Mouse (Mus musculus) urinary bladder, postnatal 4 days (tissue): ENCODE data around the gene Fxyd5.

Experiments used
- DNase-seq, 2 experiments: peaks; one replicate each; pipeline ENCODE4 v3.0.0; 2021 to 2022; ENCODE audit warnings: low spot score in 2 of 2

The Fxyd5 gene

DNA sequence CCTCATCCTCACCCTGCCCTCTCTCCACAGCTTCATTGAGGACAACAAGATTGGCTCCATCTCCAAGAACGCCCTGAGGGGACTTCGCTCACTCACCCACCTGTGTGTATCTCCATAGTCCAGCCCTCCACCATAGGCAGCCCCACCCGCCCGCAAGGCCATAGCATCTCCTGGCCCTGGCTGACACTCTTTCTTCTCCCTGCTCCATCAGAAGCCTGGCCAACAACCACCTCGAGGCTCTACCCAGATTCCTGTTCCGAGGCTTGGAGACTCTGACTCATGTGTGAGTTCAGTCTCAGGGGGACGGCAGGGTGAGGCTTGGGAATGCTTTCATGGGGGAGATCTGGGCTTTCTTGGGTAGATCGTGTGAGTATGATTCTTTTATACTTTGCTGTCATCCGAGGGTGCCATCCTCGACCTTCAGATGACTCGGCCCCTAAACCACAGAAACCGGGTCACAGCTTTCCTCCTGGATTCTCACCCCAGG, 20.8 kb upstream of the Fxyd5 start:
- DNase-seq: no peak

DNA sequence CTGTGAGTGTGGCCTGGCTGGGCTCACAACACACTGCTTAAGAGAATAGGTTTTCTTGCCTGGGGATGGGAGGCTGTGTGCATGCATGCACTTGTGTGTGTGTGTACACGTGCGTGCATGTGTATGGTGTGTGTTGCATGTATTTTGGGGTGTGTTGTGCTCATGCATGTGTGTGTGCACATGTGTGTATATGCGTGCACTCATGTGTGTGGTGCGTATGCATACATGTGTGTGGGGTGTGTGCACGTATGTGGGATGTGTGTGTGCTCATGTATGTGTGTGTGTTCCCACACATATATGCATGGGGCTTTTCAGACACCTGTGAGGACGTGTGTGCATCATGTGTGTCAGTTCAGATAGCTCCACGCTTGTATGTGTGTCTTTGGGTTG, 18.3 kb upstream of the Fxyd5 start:
- no peak for DNase-seq

DNA sequence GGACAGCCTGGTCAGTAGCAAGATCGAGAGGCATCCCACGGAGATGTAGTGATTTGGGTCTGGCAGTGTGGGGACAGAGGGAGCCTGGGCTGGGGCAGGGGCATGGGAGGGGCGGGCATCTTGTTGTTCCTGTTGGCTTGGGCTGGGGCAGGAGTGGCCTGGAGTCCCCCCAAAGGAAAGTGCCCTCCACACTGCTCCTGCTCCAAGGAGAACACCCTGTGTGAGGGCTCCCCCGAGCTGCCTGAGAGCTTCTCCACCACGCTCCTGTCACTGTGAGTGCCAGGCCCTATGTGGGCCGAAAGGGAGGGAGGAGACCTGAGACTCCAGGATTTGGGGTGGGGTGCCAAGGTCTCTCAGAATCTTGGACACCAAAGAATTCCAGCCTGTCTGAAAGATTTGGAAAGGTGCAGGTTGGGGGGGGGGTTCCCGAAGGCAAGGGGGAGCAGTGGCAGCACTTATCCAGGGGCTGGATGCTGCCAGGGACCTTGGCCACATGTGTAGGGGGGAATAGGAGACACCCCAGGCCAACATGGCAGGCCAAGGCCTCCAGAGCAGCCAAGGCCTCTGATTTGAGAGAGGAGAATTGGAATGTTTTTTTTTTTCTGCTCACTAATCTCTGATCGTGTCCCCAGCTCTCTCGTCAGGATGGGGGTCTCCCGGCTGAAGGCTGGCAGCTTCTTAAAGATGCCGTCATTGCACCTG, 17.8 kb upstream of the Fxyd5 start:
- no peak for DNase-seq

DNA sequence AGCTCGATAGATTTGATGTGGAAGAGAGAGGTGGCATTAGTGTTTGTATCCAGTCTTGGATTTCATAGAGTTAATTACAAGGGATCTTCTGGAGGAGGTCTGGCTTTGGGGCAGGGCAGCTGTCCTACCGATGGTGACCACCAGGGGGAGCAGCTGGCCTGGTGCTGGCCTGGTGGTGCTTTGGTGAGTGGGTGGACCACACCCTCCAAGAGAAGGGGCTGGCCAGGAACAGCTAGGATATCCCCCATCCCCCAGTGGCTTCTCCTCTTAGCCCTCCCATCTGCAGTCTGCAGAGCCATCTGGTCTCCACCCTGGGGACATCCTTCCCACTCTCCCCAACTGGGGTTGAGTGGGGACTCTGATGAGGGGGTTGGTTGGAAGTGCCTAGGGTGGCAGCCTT, 16.8 kb upstream of the Fxyd5 start, which contains the start of gene Lgi4:
Lgi4 (plus strand) TSS at position 235 of the 400 bp plus-strand sequence.
- DNase-seq: peak; percentile 90 to 93

DNA sequence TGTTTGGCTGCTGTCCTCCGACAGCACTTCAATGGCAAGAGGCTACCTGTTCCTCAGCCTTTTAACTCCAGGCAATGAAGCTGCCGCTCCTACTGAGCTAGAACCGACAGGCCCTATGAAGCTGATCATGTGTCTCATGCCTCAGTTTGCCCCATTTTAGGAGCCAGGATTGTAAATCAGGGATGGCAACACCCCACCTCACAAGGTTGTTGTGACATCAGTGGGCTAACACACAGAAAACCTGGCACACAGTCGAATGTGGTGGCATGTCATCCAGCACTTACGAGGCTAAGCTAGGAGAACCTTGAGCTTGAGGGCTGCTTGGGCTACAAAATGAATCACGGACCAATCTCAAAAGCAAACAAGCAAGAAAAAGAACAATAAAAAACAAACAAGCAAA, 15.9 kb upstream of the Fxyd5 start:
- DNase-seq: no peak

DNA sequence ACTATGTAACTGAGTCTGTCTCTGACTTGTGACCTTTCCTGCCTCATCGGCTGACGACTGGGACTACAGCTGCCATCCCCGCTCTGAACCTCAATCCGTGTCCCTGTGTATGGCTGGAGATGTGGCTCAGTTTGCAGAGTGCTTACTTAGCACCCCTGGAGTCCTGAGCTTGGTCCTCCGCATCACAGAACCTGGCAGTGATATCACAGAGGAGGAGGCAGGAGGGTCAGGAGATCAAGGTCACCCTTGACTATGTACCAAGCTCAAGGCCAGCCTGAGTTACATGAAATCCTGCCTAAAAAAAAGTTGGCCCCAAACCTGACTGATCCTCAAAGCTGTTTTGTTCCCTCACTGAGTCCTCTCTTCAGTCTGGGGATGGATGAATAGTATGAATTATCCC, 15.4 kb upstream of the Fxyd5 start:
- DNase-seq: no peak

DNA sequence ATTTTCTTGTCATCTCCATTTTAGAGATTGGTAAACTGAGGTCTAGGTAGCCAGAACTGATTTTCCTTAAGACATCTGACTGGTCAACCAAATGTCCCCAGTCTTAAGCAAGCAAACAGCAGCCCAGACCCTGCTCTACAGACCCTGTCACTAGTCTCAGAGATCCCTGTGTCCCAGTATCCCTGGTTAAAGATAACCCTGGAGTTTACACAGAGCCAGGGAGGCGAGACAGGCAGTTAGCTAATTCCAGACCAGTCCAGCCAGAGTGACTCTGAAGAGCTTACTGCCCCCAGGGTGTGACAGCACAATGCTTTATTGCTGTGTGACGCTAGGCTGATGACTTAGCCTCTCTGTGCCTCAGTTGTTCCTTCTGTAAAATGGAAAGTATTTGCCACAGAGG, 14.8 kb upstream of the Fxyd5 start, which contains the start of gene Fxyd1:
Fxyd1 (minus strand) TSS at position 129 of the 400 bp plus-strand sequence.
- no peak for DNase-seq

DNA sequence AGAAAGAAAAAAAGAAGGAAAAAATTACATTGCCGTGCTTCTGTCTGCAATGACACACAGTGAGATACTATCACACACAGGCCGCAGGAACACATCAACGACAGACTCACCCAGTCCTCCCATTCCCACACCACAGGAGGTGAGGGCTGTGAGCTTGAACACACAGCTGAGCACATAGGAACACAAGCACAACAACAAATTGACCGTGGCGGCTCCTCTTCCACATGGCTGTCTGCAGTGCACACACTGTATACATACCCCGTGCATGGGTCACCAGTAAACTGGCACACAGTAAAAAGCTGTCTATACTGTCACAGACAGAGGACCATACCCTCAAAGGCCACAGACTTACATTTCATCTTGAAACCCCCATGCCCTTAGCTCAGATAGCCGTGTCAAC, 14.2 kb upstream of the Fxyd5 start:
- DNase-seq: no peak

DNA sequence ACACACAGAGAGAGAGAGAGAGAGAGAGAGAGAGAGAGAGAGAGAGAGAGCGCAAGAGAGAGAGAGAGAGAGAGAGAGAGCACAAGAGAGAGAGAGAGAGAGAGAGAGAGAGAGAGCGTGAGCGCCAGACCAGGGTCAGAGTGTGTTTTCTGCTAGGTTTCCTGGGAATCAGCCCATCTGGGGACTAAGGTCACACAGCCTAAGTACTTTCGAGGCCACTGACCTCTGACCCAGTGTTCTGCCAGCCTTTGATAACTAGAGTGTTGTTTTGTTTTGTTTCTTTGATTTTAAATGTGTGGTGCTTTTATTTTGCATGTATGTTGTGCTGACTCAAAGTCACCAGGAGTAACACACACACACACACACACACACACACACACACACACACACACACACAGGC, 13.6 kb upstream of the Fxyd5 start:
- no peak for DNase-seq

DNA sequence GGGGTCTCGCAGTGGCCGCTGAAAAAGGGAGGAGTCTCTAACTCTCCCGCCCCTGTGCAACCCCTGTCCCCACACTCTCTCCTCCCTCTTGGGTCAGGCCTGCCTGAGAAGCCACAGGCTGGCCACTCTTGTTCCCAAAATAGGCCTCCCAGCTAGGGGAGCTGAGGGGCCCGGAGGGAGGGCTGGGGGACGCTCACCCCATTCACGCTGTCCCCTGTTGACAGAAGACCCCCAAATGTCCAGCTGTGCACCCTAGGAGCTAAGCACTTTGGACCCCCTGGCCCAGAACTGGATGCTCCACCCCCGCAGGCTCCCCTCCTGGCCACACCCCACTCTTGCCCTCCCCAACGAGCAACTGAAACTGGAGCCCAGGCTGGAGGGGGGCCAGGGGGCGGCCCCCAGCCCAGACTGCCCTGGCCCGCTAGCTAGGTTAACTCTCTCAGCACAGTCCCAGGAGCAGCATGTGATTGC, 13.1 kb upstream of the Fxyd5 start:
- DNase-seq: peak; percentile 91

DNA sequence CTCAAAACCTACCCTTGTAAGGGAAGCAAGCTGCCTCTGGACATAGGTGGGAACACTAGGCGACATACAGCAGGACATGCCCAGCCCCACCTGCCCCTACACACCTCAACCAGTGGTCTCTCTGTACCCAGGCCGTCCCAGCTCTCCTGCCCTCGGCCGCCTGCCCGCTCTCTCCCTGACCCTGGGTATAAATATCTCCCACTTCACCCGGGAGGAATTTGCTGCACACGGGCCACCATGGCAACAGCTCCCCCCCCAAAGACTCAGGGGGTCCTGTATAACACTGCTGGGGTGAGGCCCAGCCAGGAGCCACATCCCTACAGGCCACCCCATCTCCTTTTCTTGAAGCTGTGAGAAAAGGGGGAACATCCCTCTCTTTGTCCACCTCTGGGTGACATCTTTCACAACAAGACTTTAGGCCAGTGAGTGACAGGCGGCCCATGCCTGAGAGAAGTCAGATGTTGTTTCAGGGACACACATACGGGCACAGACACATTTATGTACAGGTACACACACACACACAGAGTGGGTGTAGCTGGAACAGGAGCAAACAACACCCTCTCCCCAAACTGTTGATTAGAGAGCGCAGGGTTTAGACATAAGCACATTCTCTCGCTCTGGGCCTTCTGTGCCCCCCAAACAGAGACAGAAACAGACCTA, 12.5 kb upstream of the Fxyd5 start:
- no peak for DNase-seq

DNA sequence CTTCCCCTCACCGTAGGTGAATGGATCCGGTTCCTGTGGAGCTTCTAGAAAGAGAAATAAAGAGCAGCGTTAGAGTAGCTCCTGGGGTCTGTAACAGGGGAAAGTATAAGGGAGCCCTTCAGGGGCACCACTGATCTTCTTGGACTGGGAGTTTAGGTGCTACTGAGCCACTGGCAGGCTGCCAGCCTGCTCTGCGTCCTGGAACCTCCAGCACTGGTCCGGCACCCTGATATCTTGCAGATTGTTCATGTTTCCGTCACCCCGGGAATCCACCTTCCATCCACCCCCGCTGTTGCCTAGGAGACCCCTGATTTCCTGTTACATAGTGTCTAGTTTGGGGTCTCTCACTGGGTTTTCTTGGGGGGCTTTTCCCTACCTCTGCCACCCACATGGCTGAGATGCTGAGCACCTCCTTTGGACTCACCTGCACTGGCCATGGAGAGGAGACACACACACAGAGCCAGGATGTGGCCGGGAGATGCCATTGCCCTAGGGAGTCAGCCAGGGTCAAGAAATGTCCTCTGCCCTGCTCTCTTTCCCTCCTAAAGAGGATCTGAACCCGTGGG, 11.7 kb upstream of the Fxyd5 start:
- no peak for DNase-seq

DNA sequence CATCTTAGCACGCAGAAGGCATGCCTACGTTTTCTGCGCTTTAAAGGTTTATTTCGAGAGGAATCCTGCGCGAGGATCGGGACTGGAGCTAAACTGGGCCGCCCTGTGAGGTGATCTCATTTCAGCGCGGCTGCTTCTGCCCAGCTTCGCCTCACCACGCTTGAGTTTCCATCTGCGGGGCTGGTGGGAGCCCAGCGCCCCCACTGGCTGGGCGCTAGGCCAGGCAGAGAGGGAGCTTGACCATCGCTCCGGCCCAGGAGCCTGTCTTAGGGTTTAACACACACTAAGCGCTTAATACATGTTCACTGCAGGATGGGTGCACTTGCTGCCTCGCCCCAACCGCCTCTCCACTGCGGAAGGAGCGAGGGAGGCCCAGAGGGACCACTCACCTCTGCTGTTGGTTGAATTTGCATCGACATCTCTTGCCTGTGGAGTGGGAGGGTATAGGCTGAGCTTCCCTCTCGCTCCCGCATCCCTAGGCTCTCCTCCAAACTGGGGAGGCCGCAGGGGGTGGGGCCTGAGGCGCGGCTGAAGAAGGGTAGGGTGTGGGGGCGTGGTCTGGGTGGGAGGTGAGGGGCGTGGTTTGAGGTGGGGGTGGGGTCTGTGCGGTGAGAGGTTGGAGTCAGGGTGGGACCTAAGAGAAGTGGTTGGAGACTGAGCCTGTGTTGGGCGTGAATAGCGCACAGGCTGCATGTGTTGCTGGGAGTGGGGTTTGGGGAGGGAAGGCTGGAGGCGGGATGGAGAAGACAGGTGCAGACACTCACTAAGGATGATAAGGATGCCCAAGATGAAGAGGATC, 10.6 kb upstream of the Fxyd5 start:
- no peak for DNase-seq

DNA sequence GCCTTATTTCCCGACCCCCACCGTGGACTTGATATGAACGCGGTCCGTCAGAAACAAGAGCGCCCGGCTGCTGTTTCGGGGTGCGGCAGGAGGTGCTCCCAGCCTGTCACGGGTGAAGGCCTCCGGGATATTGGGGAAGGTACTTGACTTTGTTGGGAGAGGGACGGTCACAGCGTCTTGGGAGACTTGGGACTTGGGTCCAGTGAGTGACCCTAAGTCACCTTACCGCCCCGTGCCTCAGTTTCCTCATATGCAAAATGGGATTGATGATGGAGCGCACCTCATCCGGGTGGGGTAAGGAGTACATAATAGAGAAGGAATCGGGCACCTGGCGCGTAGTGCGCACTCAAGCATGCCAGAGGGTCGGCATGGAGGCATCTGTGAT, 10.0 kb upstream of the Fxyd5 start:
- DNase-seq: no peak

DNA sequence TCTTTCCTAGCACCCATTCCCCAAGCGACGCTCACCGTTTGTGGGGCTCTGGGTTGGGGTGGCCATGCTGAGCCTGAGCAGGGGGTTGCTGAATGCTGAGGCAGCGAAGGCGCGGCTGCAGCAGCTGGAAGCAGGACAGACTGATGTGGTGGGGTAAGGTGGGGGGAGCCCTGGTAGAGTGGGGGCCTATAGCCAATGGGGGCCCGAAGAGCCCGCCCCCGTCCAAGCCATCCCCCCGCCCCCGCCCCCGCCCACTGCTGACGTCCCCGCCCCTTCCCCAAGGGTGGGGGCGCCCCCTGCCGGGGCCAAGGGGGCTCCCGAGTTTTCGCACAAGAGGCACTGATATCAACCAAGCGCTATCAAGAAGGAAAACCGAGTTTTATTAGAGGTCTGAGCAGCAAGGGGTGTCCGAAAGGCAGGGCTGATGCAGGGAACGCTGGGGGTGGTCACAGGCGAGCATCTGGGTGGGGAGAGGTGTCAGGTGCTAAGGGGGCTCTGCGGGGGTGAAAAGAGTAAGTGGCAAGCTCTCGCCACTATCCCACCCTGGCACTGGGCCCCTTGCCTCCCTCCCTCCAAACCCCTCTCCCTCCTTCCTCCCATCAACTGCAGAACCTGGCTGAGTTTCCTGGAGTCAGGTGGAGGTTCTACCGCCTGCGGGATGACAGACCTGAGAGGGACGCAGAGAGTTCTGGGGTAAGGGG, 9.2 kb upstream of the Fxyd5 start, which contains the start of gene Fxyd7:
Fxyd7 (minus strand) TSS at position 147 of the 701 bp plus-strand sequence.
- no peak for DNase-seq

DNA sequence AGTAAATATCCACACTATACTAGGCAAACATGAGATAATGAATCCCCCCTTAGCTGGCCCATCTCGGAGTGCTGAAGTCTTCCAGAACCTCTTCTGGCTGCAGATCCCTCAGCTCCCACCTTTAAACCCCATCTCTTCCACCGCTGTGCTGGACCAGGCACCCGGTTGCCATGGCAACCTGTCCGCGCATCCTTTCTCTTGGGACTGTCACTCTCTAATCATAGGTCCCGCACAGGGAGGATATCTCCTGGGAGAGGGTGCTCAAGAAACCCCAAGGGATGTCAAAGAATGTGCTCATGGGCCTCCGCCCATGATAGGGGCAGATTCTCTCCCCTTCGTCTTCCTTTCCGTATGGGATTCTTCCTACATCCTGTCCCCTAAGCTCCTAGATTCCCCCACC, 8.6 kb upstream of the Fxyd5 start:
- DNase-seq: no peak

DNA sequence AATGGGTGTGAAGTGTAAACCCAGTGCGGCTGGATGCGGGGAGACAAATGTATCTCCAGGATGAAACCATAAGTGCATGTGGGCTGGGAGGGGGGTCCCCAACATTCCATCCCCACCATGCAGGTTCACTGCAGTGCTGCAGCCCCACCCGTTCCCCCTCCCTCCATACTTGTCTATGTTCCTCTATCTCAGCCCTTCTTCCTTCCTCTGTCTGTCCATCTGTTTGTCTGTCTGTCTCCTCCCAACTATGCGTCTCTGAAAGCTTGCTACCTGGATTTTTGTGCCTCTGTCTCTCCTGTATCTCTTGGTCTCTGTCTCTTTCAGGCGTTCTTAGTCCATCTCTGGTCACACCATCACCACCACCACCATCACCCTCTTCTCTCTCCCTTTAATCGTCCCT, 8.2 kb upstream of the Fxyd5 start:
- DNase-seq: no peak

DNA sequence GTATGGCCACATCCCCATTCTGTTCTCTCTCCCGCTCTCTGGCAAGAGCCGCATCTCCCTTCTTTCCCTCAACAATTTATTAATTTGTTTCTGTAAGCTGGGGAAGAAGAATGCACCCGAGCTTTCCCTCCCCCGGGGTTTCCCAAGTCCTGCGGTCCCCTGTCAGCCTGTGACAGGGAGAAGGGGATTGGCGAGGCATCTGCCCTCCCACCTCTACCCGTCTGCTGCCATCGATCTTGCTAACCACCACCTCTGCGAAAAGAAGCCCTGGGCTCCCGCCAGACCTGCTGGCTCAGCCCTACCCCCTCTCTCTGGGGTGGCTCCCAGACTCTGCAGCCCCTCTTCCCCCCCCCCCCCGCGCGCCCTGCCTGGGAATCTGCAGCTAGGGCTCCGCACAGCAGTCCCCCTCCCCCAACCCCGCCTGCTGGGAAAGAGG, 7.6 kb upstream of the Fxyd5 start:
- no peak for DNase-seq

DNA sequence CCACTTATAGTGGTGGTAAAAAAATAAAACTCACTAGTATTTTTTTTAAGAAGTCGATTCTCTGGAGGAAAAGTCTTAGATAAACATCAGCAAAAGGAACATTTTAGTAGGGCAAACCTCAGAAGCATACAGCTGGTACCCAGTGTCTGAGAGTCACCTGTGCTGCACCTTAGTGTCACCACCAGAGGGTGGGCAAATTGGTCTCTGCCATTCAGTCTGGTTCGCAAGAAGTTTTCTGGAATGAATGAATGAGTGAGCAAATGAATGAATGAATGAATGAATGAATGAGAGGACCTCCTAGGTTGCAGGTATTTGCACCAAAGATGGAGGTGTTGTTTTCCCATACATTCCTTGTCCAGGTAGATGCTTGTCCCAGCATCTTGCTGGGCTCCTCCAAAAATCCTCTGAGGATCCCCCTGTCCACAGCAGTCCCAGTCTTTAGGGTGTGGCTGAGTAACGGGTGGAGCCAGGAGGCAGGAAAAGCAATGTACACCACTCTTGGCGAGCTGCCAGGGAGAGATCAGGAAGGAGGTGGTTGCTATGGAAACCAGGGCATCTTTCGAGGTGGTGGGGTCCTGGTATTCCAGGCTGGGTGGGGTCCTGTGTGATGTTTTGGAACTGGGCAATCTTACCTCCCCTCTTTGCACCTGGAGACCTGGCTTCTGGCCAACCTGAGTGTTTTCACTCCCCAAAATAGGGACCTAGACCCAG, 7.0 kb upstream of the Fxyd5 start:
- DNase-seq: no peak

DNA sequence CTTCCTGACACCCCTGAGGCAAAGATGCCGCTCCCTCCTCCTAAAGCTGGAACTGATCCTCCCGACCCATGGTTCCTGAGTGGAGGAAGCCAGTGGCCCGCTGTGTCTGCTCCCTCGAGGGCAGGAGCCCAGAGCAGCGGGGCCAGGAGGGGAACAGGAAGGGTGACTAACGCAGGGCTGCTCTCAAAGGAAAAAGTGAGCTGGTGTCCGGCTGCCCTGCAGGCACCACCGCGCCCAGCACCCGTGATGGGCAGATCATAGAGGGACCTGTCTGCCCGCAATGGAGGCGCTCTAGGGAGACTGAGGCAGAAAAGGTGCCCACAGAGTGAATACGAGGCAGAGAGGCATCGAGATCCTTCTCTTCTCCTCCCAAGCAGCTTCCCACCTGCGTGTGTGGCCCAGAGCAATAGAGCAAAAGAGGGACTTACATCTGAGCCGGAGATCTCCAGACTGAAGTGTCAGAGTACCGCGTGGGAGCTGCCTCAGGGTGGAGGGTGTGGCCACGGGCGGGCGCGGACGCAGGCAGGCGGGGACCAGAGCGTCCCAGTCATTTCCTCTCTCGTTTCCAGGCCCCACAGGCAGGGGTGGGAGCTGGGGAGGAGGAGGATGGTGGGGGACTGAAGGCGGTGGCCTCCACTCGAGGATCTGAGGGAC, 492 bp downstream of the Fxyd5 start:
- DNase-seq: peak in 1 of 2 experiments; percentile 44
